Mouse (Mus musculus) embryonic facial prominence, embryonic 13.5 days (tissue): Measurements from ENCODE around the gene Tmem59. TPM values are rescaled to one million over a fixed set of nuclear protein-coding genes. Genes with fewer than 3 reads are reported as not detected.

Source experiments
- ATAC-seq: fragments of 200-750 bp; cut with Nextera tagmentation; 2 replicates; pipeline ENCODE4 v1.8.0; 2017; ENCODE audit warnings: low read depth; ENCODE audit not compliant: insufficient number of reproducible peaks, insufficient read depth, low FRiP score, low TSS enrichment
- H3K27ac ChIP-seq: fragments of 300-500 bp; sonication (generic); 2 replicates; pipeline ENCODE4 v1.5.1; 2015; ENCODE audit warnings: moderate library complexity, mild to moderate bottlenecking, inconsistent platforms
- H3K27me3 ChIP-seq: fragments of 300-500 bp; sonication (generic); 2 replicates; pipeline ENCODE4 v1.6.1; 2015; ENCODE audit warnings: mild to moderate bottlenecking, inconsistent platforms
- H3K36me3 ChIP-seq: fragments of 300-500 bp; sonication (generic); 2 replicates; pipeline ENCODE4 v1.6.1; 2015; ENCODE audit warnings: mild to moderate bottlenecking, inconsistent platforms
- H3K4me1 ChIP-seq: fragments of 300-500 bp; sonication (generic); 2 replicates; pipeline ENCODE4 v1.6.1; 2015; ENCODE audit warnings: inconsistent platforms
- H3K4me2 ChIP-seq: fragments of 300-500 bp; sonication (generic); 2 replicates; pipeline ENCODE4 v1.6.1; 2015; ENCODE audit warnings: moderate library complexity, mild to moderate bottlenecking, inconsistent platforms
- H3K4me3 ChIP-seq: fragments of 300-500 bp; sonication (generic); 2 replicates; pipeline ENCODE4 v1.5.1; 2015; ENCODE audit warnings: mild to moderate bottlenecking, inconsistent platforms
- H3K9ac ChIP-seq: fragments of 300-500 bp; sonication (generic); 2 replicates; pipeline ENCODE4 v1.6.1; 2015; ENCODE audit warnings: mild to moderate bottlenecking, inconsistent platforms
- H3K9me3 ChIP-seq: fragments of 300-500 bp; sonication (generic); 2 replicates; pipeline ENCODE4 v1.6.1; 2016; ENCODE audit warnings: inconsistent platforms
- WGBS: fragments of 180-500 bp; shearing (Covaris S2); methylation state at CpG from one replicate; pipeline ENCODE4 v1.1.7; 2015; ENCODE audit warnings: mixed read lengths; 5-methylcytosine and 5-hydroxymethylcytosine counted together
- polyA plus RNA-seq: library from polyadenylated mRNA; unstranded; fragments of >200 nt; fragmentation: Nextera tagmentation; extraction: Ambion mirVana; gene quantifications from 2 replicates; pipeline ENCODE4 v1.2.1, GENCODE M21; 2015

The Tmem59 gene
- polyA plus RNA-seq, 1 experiment from 2014 or later = 497 TPM

DNA sequence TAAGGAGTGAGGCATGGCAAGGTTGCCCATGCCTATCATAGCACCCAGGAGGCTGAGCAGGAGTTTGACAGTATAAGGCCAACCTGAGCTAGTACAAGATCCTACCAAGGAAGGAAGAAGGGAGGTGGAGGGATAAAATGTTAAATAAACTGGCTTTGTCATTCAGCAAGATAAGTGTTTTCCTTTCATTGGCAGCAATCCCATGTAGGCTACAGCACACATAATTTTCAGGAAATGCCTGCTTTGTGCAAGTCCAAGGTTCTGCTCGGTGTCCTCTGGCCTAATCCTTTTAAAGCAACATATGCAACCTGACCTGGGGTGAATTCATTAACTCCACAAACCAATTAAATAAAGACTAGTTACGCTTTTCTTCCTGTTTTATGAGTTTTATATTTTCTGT lies 67.2 kb downstream of the Tmem59 start:
- H3K27ac ChIP-seq = peak overlapping the region; percentile 39
- no peak overlapping the region for H3K4me2 ChIP-seq
- no peak for ATAC-seq
- H3K9ac ChIP-seq = no peak overlapping the region
- no peak overlapping the region for H3K4me3 ChIP-seq
- H3K4me1 ChIP-seq = peaks cover 32% of the 10 kb centered on the region
- no peaks in the 10 kb centered on the region for H3K9me3 ChIP-seq
- peaks cover 50% of the 10 kb centered on the region for H3K36me3 ChIP-seq
- WGBS = 58% methylated on average over 2 of the region's 2 CpGs
- no peaks in the 10 kb centered on the region for H3K27me3 ChIP-seq

DNA sequence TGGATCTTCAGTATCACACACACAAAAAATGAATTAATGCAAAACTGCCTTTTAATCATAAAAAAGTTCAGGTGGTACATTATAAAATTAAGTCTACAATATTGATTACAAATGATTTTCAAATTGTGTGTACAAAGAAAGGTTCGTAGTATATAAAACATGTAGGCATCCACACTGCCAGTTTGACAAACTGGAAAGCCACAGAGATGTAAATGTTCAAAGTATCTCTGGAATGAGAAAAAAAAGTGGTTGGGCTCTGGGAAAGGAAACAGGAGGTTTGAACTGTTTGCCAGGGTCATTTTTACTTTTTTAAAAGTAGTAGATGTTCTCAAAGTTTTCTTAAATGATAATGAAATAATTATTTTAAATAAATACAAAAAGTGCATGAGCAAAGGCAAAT lies 67.8 kb downstream of the Tmem59 start:
- WGBS = 46% methylated on average over 1 of the region's 1 CpGs
- H3K4me3 ChIP-seq = no peak overlapping the region
- no peaks in the 10 kb centered on the region for H3K9me3 ChIP-seq
- no peak overlapping the region for H3K27ac ChIP-seq
- H3K4me1 ChIP-seq = peaks cover 36% of the 10 kb centered on the region
- H3K36me3 ChIP-seq = peaks cover 43% of the 10 kb centered on the region
- no peak for ATAC-seq
- no peak overlapping the region for H3K9ac ChIP-seq
- no peak overlapping the region for H3K4me2 ChIP-seq
- H3K27me3 ChIP-seq = no peaks in the 10 kb centered on the region

DNA sequence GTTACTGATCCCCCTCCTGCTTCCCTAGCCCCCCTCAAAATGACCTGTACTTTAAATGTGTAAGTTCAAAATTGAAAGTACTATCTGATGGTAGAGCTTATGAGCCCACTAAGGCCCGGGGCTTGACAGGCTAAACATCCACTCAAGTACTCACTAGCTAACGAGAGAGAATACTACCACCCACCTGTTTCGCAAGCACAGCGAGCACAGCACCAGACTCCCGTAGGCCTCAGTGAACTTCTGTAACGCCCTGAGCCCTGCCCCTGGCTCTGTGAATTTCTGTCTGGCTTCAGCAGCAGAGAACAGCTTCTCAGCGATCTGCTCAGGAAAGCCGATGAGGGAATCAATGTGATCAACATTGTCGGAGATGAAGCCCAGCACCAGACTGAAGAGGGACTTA lies 68.9 kb downstream of the Tmem59 start:
- Histone ChIP-seq H3K4me3 (no peak overlapping the region), H3K27me3 (no peaks in the 10 kb centered on the region), H3K36me3 (peaks cover 32% of the 10 kb centered on the region), H3K27ac (no peak overlapping the region), H3K4me1 (peaks cover 45% of the 10 kb centered on the region), H3K4me2 (no peak overlapping the region), H3K9me3 (no peaks in the 10 kb centered on the region), H3K9ac (no peak overlapping the region)
- 86% methylated on average over 9 of the region's 9 CpGs for WGBS
- ATAC-seq = no peak

DNA sequence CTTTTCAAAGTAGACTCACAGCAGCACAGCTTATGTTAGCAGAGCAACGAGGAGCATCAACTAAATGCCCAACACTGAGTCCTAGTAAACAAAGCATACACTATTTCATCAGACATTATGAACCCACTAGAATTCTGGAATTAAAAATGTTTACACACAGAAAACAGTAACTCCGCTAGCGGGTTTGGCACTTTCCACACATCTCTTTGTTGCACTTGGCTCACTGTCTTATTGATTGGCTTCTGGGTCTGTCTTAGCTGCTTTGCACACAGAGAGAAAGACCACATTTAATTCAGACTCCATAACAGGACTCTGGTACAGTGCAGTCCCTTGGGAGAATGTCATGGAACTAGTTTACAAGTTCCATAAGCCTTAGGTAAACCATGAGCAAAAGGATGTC lies 69.9 kb downstream of the Tmem59 start:
- H3K4me2 ChIP-seq = no peak overlapping the region
- ATAC-seq = no peak
- WGBS = 84% methylated on average over 3 of the region's 3 CpGs
- H3K27ac ChIP-seq = no peak overlapping the region
- no peaks in the 10 kb centered on the region for H3K9me3 ChIP-seq
- no peak overlapping the region for H3K9ac ChIP-seq
- no peak overlapping the region for H3K4me3 ChIP-seq
- H3K4me1 ChIP-seq = peaks cover 50% of the 10 kb centered on the region
- H3K27me3 ChIP-seq = no peaks in the 10 kb centered on the region
- peaks cover 24% of the 10 kb centered on the region for H3K36me3 ChIP-seq

DNA sequence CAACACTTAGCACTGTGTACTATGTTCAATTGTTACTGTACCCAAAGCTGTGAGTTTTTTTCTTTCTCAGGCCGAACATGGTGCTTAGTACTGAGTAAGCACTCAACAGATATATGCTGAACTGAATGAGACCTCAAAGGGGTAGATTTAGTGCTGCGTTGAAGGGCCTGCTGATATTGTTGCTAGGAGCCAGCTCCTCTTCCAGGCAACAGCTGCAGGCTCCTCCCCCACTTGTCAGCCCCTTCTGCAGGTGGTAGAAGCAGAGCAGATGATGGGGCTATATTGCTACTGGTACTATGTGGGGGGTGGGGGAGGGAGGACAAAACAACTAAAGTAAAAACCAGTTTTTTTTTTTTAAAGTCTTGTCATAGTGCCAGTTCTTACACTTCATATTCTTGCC lies 71.3 kb downstream of the Tmem59 start:
- Histone ChIP-seq H3K36me3 (peaks cover 14% of the 10 kb centered on the region), H3K4me2 (no peak overlapping the region), H3K27me3 (no peaks in the 10 kb centered on the region), H3K9ac (no peak overlapping the region), H3K27ac (no peak overlapping the region), H3K9me3 (no peaks in the 10 kb centered on the region), H3K4me3 (no peak overlapping the region), H3K4me1 (peaks cover 49% of the 10 kb centered on the region)
- ATAC-seq = no peak
- WGBS = 69% methylated on average over 2 of the region's 2 CpGs

DNA sequence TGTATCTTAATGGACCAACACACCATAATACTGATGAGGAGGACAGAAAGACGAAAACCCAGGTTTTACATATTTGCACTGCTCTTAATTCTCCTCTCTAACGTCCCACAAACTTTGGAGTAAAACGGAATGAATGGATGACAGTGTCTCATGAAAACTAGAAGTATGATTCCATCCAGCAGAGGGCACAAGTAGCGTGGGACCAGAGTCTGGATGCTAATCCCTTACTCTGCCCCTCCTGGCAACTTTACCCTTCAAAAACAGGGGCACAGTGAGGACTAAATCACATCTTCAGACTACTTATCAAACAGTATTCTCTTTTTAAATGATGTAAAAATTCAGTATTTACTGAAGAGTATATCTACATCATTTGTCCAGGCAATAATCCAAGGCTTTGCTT lies 72.3 kb downstream of the Tmem59 start:
- Histone ChIP-seq H3K27ac (no peak overlapping the region), H3K27me3 (no peaks in the 10 kb centered on the region), H3K4me3 (no peak overlapping the region), H3K9ac (no peak overlapping the region), H3K36me3 (peaks cover 7% of the 10 kb centered on the region), H3K4me2 (no peak overlapping the region), H3K4me1 (peaks cover 47% of the 10 kb centered on the region), H3K9me3 (no peaks in the 10 kb centered on the region)
- ATAC-seq = no peak
- WGBS = 18% methylated on average over 4 of the region's 4 CpGs

Other genes with a start within 250 kb of the Tmem59 start
- gene Mrpl37, start 111.5 kb upstream of the Tmem59 start, polyA plus RNA-seq = 90.6 and 99.2 TPM in 2 replicates
- gene Cyb5rl, start 111.4 kb upstream of the Tmem59 start, polyA plus RNA-seq = 7.7 and 9.4 TPM in 2 replicates
- not detected in 2 replicates for gene Cdcp2, start 81.5 kb upstream of the Tmem59 start, polyA plus RNA-seq
- gene Tceanc2, start 717 bp downstream of the Tmem59 start, polyA plus RNA-seq = 24.1 and 37.7 TPM in 2 replicates
- not detected in 2 replicates for gene Ldlrad1, start 30.8 kb downstream of the Tmem59 start, polyA plus RNA-seq
- gene Lrrc42, start 75.1 kb downstream of the Tmem59 start, polyA plus RNA-seq = 91.5 and 94.5 TPM in 2 replicates
- 43.3 and 46.9 TPM in 2 replicates for gene Hspb11, start 75.2 kb downstream of the Tmem59 start, polyA plus RNA-seq
- gene Dio1, start 128.8 kb downstream of the Tmem59 start, polyA plus RNA-seq = 0.21 TPM in 1 of 2 replicates, not detected in the other
- 50.5 and 53.4 TPM in 2 replicates for gene Yipf1, start 136.0 kb downstream of the Tmem59 start, polyA plus RNA-seq
- gene Ndc1, start 189.4 kb downstream of the Tmem59 start, polyA plus RNA-seq = 36.4 and 38.2 TPM in 2 replicates